Mouse (Mus musculus) spleen, adult 2 months (tissue): Measurements from ENCODE around the gene Usp5.

ENCODE experiments used
- CTCF ChIP-seq: fragments of 200-500 bp; IDR thresholded peaks from 2 replicates; pipeline ENCODE4 v1.5.1; 2011; ENCODE audit warnings: mild to moderate bottlenecking, inconsistent platforms; ENCODE audit not compliant: insufficient read depth, insufficient read length, insufficient replicate concordance; ENCODE audit errors: extremely low read depth
- POLR2A ChIP-seq: fragments of 200-500 bp; IDR thresholded peaks from 2 replicates; pipeline ENCODE4 v1.6.1; 2011; ENCODE audit warnings: low read depth, low read length, inconsistent platforms

- no peak for TF ChIP-seq POLR2A
- no peak for TF ChIP-seq CTCF
These were observed 5.3 kb upstream of the Usp5 start for GRCm38 (mm10) chr6:124834512-124835081.
